Mouse (Mus musculus) kidney, postnatal 4 days (tissue): ENCODE results near the gene Grid1.

Experiments
- DNase-seq, 2 experiments: peaks; one replicate each; pipeline ENCODE4 v3.0.0; 2021; ENCODE audit warnings: mixed read lengths in 2 of 2

Gene Grid1

DNA sequence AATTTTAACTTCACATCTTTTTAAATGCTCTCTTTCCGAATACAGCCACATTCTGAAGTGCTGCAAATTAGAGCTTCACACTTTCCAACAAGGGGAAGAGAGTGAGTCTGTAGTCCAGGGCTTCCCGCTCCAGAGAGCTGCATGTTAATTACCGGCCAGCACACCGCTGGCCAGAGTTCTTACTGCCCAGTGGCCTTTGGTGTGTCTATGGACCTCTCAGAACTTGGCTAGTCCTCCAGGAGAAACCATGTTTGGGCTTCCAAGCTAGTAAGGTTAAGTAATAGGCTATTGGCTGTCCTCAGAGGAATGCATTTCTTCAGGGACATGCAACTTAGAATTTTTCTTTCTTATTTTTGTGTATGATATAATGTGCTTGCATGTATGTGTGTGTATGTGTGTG lies 301.0 kb downstream of the Grid1 start:
- no peak for DNase-seq

DNA sequence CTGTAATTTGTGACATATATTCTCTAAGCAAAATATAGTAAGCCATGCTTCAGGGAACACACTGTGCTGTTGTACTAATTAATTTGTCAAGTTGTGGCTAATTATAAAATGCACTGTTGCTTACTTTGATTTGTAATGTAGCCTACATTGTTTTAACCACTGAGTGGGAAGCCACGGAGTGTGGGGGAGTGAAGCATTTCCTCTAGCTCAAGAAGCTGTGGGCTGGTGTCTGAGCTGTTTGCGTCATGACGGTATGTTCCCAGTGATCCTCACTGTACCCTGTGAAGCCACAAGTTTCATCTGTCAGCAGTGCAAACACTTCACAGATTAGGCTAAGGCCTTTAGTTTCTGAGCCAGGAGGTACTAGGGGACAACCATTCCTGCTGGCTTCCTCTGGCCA lies 302.2 kb downstream of the Grid1 start:
- DNase-seq: peak in 1 of 2 experiments; percentile 12

DNA sequence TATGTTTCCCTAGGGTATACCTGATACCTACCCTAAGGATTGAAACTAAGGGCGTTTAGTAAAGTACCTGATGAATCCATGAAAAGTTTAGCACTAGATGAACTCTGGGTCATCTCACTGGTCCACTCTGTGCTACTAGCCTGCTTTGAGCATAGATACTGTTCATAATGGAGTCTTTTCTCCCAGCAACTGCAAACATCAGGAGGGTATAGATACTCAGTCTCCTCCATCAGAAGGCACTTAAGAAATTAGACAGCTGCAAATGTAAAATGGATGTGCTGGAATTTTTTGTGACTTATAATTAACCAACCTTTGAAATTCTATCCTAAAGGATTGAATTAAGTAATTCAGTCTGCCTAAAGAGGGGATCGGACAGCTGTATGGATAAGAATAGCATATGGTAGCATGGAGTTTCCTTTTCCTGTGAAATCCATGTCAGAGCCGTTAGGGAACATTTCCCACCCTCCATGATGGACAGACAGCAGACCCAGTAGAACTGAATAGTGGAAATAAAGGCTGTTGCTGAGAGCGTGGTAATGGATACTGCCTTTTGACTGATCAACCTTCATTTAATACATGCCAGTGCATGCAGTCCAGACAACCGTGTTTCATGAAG lies 303.5 kb downstream of the Grid1 start:
- no peak for DNase-seq

DNA sequence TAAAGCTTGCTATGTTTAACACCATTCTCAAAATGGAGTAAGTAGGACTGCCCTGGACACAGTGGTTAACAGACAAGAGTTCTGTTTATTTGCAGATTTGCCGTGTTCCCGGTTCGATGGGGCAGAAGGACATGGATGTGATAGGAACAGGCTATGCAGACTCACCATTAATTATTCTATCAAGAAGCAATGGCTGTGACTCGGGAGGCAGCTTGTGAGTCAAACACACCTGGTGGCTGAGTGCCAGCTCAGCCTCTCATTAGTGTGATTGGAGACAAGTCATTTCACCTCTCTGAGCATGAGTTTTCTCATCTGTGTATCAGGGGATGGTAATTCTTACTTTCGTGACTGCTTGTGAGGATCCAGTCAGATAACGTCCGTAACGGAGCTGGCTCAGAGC lies 307.7 kb downstream of the Grid1 start:
- DNase-seq: no peak

DNA sequence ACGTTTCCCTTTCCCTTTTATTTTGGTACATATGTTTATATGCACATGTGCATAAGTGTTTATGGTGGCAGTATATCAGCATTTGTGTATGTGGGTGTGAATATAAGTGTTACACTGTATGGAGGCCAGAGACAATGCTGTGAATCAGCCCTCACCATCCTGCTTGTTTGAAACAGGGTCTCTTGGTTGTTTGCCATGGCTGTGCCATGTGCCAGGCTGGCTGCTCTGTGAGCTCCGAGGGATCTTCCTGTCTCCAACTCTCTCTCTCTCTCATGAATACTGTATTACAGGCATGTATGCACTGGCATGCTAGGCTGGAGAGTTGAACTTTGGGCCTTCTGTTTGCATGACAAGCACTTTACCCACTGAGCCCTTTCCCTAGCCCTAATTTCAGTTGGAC lies 315.1 kb downstream of the Grid1 start:
- no peak for DNase-seq

DNA sequence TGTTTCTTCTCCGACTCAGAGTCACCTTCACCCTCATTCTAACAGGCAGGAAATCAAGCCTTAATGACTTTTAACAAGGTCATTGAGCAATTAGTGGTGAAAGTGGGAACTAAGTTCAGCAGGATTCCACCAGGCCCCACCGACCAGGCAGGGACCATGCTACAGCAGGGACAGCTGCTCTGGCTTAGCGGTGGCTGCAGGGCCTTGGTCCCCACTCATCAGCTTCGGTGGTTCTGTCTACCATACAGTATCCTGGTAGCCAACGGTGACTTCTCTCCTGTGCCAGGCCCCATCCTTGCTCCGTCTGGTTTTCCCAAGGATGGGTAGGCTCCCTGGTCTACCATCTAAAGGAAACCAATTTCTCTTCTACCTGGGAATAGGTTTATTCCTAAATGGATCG lies 318.2 kb downstream of the Grid1 start:
- no peak for DNase-seq

DNA sequence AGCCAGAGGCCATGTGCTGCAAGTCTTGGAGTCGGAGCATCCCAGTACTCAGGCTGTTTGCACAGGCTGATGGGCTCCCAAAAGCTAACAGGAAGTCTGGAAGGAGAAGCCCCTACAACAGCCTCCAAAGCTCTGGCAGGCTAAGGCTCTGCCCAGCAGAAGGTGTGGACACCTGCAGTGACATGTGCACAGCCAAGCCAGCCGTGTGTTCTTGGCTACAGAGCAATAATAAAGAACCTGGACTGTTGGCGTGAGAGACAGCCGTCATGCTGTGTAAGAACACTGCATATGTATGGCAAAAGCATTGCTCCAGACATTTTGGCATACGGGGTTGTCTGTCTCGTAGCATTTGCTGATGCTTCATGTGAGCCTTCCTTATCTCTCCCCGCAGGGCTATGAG lies 319.9 kb downstream of the Grid1 start:
- DNase-seq: no peak

DNA sequence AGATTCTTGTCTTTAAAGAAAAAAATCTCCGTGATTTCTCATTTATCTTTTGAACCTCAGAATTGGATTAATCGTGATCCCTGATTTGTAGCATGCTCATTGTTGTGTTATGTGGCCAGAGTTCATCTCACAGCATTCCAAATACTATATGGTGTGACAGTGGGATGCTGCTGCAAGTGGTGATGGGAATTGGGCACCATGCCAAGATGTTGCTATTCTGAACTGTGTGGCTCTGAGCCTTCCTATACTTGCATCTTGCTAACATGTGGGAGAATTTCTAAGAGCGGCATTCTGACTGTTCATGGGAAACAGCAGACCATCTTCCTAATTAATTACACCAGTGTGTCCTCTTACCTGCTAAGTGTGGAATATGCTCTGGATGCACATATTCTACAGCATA lies 332.5 kb downstream of the Grid1 start:
- no peak for DNase-seq

DNA sequence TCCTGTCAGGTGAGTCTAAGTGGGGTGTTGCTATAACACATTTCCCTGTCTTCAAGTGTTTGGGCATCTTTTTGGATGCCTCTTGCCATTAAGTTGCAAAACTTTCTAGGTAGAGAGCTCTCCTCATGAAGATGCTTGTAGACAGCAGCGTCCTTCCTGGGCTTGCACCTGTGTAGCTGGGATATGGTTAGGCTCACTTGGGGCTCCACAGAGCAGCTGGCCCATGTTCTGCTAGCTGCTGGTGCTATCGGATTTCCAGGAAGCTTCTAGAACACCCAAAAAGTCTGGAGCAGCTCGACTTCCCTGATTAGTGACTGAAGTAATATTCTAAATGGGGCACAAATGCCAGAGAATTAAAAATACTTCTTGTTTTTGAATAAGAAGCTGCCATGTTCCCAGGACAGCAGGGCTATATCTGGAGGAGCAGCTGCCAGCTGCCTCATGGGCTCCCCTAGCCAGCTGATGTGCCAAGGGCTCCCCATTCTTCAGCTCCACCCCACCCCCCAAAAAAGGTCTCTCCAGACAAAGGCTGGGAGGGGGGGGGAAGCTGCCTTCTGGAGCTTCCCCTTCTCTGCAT lies 333.9 kb downstream of the Grid1 start:
- no peak for DNase-seq

DNA sequence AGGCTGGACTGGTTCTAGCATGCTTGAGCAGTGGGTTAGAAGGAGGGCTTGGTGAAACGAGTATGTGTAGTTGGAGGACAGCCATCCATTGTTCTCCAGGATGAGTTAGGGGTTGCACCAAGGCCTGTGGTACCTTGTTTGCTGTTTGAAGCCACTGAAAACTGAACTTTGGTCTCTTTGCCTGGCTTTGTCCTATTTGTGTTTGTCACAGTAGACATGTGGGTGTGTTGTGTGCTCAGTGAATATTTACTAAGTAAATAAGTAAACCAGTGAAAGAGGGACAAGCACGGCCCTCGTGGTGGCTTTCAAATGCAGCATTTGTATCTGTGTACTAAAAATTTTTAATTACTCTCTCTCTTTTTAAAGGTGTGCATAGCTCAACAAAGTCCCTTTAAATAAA lies 334.5 kb downstream of the Grid1 start:
- peak in 1 of 2 experiments; percentile 5 for DNase-seq

DNA sequence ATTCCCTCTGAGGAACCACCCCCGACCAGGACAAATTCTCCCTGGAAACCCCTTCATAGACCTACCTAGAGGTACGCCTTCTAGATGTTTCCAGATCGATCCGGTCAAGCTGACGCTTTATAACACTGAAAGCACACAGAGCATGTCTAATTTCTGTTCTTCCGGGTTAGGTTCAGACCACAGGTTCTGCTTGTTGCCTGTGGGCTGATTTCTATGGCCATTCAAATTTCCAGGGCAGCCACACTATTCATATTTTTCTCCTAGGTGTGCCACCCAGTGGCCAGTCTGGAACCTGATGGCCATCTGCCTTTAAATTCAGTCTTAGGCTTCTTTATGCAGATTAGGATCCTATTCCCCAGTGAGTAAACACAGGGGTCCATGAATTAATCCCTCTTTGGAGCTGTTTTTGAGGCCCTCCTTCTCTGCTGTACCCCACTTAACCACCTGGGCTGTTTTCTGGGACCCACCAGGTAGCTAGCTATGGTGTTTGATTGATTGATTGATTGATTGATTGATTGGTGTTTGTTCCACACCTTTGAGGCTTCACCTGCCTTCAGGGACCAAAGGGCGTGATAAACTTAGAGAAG lies 337.3 kb downstream of the Grid1 start:
- DNase-seq: peak; percentile 33 to 37

DNA sequence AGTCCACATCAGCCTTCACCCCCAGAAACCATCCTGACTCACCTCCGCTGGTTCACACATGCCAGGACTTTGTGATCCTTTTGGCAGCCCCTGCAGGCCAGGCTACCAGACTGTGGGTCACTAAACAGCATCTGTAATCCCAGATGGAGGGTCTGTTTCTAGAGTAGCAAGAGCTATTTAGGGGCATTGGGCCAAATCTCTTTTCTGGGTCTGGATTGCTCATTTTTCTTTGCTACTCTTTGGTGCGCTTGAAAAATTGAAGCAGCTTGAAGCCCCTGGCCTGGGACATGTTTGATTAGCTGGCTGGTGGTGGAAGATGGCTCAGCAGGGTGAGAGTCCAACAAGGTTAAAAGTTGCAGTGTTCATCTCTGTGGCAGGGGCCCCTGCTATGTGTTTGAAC lies 339.4 kb downstream of the Grid1 start:
- DNase-seq: no peak

DNA sequence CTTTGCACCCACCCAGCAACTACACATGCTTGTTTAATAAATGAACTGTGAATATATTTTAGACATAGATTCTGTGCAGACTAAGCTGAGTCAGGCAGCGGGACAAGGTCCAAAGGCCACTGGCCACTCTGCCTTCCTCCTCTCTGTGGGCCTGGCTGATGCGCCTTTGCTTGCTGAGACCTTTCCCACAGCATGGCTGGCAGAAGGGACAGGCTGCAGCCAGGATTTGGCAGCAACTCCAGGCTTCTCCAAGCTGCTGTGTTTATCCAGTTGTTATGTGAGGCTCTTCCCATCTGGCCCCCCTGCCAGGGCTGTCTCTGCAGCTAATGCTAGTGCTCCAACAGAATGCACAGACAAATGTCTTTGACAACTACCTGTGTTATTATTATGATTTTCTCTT lies 347.5 kb downstream of the Grid1 start:
- DNase-seq: peak; percentile 33 to 54

DNA sequence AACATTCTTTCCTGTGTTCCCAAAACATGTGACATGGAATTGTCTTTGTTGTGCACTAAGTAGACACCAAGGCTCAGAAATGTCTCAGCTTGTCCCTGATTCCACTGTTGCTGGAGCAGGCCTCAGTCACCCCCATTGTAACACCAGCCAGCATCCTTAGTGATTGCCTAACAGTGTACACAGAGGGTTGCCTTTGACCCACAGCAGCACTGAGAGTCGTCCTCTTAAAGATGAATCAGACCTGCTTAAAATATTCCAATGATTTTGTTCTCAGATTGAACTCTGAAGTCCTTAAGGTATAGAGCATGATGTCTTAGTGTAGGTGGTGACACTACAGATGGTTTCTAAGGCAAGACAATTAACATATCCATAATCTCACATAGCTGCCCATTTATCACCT lies 354.0 kb downstream of the Grid1 start:
- no peak for DNase-seq

DNA sequence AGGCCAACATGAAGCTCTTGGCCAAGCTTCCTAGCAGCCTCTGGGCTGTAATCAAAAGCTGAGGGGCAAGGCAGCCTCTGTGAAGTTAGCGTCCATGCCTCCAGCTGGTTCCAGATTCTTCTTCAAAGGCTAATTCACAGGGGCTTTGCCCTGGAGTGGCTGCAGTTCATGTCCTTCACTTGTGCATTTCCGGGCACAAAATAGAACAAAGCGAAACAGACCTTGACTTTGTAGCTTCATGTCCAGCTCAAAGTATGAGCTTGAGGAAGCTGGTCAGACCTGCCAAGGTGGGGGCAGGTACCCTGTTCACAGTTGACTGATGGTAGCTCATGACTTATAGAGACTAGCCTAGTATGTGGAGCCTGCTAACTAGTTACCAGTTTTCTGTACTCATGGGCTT lies 356.1 kb downstream of the Grid1 start:
- DNase-seq: no peak

DNA sequence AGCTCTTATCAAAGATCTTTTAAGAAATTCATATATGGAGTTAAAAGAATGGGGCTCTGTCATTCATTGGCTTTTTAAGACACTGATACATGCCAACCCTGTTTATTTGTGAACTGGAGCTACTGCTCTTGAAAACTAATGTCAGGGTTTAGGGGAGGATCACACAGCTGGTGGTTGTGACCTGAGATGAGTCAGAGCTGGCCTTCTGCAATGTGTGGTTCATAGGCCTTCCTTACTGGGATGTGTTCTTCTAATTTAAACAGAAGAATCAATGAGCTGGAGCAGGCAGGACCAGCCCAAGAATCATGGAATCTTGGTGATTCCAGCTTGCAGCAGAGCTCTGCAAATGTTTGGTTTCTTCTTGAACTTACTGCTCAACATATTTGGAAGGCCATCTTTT lies 359.2 kb downstream of the Grid1 start:
- DNase-seq: no peak

DNA sequence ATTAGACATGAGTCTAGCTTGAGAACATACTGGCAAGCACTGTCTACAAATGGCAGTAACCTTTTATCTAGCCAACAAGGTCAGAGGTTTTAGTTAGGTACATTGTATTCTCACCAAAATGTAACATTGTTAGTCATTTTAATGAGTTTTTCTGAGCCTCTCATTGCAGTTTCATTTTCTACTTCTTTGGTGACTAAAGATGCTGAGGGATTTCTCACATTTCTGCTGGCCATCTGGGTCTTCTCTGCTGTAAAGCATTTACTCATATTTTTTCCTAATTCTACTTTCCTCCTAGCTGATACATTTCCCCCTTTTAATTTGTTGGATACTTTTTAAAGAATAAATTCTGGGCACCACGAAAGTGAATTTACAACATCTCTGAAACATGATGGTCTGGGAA lies 365.5 kb downstream of the Grid1 start:
- no peak for DNase-seq

DNA sequence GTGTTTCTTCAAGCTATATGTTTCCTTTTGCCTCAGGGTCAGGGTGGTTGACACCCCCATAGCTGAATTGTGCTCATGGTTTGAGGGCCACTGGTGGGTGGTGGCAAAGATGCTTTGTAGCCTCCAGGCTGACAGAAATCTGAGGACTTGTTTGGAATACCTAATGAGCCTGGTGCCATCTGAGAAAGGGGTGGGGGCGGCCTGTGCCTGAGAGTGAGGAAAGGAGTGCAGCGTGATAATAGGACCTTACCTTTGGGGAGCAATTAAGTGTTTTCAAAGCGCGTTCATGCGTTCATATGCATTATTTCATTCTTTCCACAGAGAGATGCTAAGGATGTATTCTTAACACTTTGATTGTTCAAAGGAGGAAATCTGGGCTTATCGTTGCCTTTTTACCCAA lies 372.3 kb downstream of the Grid1 start:
- DNase-seq: no peak

DNA sequence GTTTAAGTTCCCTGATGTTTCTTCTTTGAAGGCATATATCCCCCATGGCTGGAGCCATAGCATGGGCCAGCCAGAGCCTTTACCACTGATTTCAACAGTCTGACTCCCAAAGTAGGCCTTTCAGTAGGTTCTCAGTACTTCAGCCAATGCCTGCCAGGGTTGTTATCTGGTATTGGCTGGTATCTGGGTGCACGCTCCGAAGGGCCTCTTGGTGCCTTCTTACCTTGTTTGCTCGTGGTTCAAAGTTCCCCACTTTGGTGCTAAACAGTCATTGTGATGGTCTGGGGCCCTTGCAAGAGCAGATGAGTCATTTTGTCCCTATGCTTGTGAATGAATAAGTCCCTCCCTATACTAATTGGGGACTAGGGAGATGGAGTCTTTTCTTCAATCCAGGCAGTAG lies 377.5 kb downstream of the Grid1 start:
- no peak for DNase-seq

DNA sequence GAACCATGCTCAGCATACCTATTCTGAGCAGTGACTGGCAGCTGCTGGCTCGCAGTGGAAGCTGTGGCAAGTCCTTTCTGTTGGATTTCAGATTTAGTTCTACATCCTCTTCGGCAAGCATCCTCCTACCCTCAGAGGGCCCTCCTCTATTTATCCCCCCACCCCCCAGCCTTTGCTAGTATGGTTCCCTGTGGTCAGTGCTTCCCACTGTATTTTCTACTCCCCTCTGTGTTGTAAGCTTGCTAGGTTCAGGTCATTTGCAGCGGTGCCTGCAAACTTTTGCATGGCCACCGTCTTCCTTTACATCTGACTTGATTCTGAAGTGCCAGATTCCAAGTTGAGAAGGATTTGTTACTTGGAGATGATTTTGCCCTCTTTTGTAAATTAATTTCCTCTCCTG lies 378.5 kb downstream of the Grid1 start:
- no peak for DNase-seq

DNA sequence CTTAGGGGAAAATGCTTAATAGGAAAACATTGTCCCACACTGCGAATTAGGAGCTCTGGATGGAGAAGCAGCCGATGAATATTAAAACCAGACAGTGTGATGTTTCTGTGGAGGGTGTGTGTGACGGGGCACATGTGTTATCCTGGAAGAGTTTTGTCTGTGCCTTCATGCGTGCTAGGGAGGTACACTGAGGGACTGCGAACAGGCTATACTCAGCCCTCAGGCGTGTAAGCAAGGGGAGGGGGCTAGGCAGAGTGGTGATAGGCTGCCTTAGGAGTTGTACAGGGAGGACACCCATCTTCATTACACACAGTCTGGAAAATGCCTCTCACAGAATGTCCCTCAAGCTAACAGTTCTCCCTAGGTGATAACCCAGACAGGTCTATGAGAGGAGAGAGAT lies 379.0 kb downstream of the Grid1 start:
- no peak for DNase-seq

DNA sequence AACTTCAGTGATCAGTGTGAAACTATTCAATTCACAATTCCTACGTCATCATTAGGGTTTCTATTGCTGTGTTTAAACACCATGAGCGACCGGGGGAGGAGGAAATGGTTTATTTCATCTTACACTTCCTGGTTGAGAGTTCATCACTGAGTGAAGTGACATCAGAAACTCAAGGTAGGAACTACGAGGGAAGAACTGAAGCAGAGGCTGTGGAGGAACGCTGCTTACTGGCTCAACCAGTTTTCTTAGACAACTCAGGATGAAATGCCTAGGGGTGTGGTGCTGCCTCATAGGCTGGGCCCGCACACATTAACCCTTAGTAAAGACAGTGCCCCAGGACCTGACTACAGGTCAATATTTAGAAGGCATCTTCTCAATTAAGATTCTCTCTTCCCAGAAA lies 389.5 kb downstream of the Grid1 start:
- DNase-seq: no peak

DNA sequence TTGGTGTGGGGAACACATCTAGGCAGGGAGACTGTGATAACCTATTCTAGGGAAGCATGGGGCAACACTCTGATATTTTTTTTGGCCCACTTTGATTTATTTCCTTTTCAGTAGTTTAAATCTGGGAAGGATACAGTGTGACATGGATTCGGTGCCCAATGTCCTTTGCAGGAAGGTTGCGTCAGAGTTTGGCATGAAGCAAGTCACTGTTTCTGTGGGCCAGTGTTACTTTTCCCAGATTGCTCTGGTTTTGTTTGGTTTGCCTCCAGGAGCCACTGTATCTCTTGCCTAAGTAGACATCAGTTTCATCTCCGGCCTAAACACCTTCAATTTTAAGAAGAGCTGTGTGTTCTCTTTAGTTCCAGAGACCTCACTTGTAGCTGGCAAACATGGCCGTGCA lies 399.1 kb downstream of the Grid1 start:
- no peak for DNase-seq

DNA sequence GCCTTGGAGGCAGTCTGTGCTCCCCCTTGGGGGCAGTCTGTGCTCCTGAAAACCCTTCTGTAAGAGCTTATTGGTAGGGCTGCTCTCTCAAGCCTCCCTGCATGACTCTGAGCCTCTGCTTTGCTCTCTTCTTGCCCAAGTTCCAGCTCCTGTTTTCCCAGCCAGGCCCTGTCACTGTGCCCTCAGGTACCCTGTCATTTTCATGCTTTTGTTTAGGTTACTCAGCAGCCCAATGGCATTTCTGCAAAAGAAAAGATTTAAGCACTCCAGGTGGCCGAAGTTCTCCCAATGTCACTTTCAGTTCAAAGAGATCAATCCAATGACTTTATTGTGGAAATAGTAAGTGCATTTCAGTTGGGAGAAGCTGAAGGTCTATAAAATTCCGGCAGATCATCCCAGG lies 402.3 kb downstream of the Grid1 start:
- no peak for DNase-seq

DNA sequence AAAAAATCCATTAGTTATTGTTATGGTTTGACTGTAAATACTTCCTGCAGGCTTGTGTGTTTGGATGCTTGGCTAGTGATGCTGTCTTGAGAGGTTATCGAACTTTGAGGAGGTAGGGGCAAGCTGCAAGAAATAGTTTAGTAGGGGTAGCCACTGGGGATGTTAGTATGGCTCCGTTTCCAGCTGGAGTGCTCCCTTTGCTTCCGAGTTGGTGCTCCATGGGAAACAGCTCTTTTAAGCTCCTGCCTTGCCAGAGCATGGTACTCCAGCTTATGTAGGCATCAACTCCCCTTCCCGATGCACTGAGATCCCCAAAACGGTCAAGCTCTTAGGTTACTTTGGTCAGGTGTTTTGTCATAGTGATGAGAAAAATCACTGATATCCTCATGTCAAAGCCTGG lies 407.7 kb downstream of the Grid1 start:
- DNase-seq: no peak
